Mouse (Mus musculus): ENCODE measurements around the gene Purb. TPM values are rescaled to one million over a fixed set of nuclear protein-coding genes. Genes with fewer than 3 reads are reported as not detected.

The Purb gene
- polyA plus RNA-seq, 1 experiment from 2014 or later, result 32.1 TPM

DNA sequence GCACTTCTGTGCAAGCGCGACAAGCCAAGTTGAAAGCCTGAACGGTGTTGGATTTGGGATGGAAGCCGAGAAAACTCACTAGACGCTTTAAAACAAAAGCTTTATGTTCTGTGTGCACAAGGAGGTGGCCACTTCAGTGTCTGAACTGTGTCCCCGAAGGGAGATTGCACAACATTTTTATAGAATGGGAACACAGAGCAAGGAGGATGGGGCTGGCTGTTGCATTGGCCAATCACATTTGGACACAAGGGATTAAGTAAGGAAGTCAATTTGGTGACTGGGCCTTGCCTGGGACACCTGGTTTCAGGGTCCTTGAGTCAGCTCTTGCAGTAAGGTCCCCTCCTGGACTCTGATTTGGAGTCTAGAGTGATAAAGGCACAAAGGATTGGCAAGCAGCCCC is 29.0 kb upstream of the Purb start:
- Histone ChIP-seq H3K27ac (no peak overlapping the region), H3K4me2 (replicated peaks) (no peak overlapping the region), H3K27me3 (no peaks in the 10 kb centered on the region), H3K4me1 (no peaks in the 10 kb centered on the region), H3K9ac (no peak overlapping the region), H3K9me3 (no peaks in the 10 kb centered on the region), H3K36me3 (no peaks in the 10 kb centered on the region), H3K4me3 (no peak overlapping the region)
- no peak for ATAC-seq (ENCODE audit: low FRiP score, low read depth)
- WGBS, result 85% methylated on average over 6 of the region's 6 CpGs

DNA sequence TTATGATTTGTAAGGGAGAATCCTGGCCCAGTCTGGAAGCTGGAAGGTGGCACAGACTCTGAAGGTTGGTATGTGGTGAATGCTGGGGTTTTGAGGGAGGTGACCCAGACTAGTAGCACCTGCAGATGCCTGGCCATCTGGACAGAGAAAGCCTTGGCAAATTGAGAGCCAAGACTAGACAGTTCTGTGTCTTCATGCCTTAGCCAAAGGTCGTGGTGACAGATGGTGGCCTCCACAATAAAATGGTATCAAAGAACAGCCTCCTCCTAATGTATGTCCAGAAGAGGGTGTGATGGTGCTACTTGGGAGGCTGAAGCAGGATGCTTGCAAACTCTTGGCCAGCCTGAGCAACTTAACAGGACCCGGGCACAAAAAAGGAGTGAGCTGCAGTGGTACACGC is 28.5 kb upstream of the Purb start:
- Histone ChIP-seq H3K4me3 (no peak overlapping the region), H3K27me3 (no peaks in the 10 kb centered on the region), H3K9me3 (no peaks in the 10 kb centered on the region), H3K36me3 (no peaks in the 10 kb centered on the region), H3K27ac (no peak overlapping the region), H3K9ac (no peak overlapping the region), H3K4me2 (replicated peaks) (no peak overlapping the region), H3K4me1 (no peaks in the 10 kb centered on the region)
- 76% methylated on average over 3 of the region's 3 CpGs for WGBS
- no peak for ATAC-seq (ENCODE audit: low FRiP score, low read depth)

DNA sequence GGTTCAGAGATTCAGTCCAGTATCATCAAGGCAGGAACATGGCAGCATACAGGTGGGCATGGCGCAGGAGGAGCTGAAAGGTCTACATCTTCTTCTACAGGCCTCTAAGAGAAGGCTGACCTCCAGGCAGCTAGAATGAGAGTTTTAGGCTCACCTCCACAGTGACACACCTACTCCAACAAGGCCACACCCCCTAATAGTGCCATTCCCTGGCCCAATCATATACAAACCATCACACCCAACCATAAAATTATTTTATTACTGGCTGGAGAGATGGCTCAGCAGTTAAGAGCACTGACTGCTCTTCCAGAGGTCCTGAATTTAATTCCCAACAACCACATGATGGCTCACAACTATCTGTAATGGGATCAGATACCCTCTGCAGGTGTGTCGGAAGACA is 26.8 kb upstream of the Purb start:
- no peak overlapping the region for H3K4me2 ChIP-seq (replicated peaks)
- 94% methylated on average over 2 of the region's 2 CpGs for WGBS
- no peak for ATAC-seq (ENCODE audit: low FRiP score, low read depth)

DNA sequence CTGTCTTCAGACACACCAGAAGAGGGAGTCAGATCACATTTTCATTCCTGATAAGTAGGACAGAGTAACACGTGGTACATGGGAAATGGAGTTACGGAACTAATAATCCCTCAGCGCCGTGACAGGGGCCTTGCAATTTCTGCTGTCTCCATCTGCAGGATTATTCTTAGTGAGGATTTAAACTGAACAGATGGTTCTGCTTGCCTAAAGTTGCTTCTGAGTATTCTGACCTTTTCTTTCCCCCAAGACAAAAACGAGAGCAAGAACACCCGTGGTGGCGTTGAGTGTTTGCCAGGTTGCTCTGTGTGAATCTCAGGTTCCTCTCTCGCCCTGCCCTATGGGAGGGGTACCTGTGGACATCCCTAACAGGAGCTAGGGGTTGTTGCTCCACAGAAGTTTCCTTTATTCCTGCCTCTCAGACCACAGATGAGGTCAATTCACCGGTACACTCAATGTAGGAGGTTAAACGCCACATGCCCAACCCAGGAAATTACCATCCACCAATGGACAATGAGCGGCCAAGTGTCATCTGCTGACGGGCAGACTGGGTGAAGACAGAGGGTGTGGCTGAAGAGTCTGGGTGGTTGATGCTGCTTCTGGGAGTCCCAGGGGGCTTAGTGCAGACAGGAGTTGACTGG is 21.7 kb upstream of the Purb start:
- 79% methylated on average over 12 of the region's 12 CpGs for WGBS
- Histone ChIP-seq H3K9me3 (no peaks in the 10 kb centered on the region), H3K27ac (no peak overlapping the region), H3K27me3 (no peaks in the 10 kb centered on the region), H3K9ac (no peak overlapping the region), H3K4me3 (no peak overlapping the region), H3K4me2 (replicated peaks) (no peak overlapping the region), H3K4me1 (no peaks in the 10 kb centered on the region), H3K36me3 (no peaks in the 10 kb centered on the region)
- ATAC-seq (ENCODE audit: low FRiP score, low read depth), result no peak

More for the DNA sequence above, 26.8 kb upstream of the Purb start:
- Histone ChIP-seq H3K4me1 (no peaks in the 10 kb centered on the region), H3K27ac (no peak overlapping the region), H3K36me3 (no peaks in the 10 kb centered on the region), H3K9ac (no peak overlapping the region), H3K4me3 (no peak overlapping the region), H3K9me3 (no peaks in the 10 kb centered on the region), H3K27me3 (no peaks in the 10 kb centered on the region)

DNA sequence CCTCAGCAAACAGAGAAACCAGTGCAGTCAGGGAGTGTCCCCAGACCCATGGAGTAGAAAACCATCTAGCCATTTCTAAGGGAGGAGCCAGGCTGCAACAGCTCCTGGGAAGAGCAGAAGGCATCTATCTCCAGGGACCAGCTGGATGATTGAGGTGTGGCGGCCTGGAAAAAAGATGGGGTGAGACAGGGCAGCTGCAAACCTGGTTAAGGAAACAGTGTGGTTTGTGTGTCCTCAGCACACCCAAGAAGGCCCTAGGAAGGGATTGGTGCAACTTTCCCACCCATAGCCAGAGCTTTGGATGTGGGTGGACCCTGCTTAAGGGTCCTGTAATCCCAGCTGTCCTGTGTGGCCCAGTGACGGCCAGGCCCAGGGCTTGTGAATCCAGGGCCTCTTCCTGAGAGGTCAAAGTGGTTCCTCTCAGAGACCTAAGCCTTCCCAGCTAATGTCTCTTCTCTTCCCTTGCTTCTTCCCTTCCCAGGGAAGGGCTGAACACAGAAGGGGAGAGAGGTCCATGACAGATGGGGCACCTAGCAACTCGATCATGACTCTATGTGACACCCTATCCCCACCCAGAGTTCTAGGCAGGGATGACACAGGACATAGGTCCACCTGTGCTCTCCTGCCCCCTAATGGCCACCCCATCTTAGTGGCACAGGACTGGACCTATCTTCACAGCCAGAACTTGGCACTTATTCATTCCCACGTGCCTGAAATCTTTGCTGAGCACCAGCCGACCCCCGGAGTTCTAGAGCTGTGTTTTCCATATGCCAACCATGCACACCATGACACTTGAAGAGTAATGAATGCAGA is 14.2 kb upstream of the Purb start:
- Histone ChIP-seq H3K27me3 (no peaks in the 10 kb centered on the region), H3K4me1 (no peaks in the 10 kb centered on the region), H3K4me3 (no peak overlapping the region), H3K4me2 (replicated peaks) (no peak overlapping the region), H3K9me3 (no peaks in the 10 kb centered on the region), H3K27ac (no peak overlapping the region), H3K36me3 (no peaks in the 10 kb centered on the region), H3K9ac (no peak overlapping the region)
- WGBS, result 55% methylated on average over 6 of the region's 6 CpGs
- no peak for ATAC-seq (ENCODE audit: low FRiP score, low read depth)

- Histone ChIP-seq H3K4me2 (replicated peaks) (no peak overlapping the region), H3K9ac (no peak overlapping the region), H3K4me3 (no peak overlapping the region), H3K27ac (no peak overlapping the region), H3K4me1 (no peaks in the 10 kb centered on the region), H3K36me3 (no peaks in the 10 kb centered on the region), H3K9me3 (no peaks in the 10 kb centered on the region), H3K27me3 (no peaks in the 10 kb centered on the region)
- WGBS, result 89% methylated on average over 7 of the region's 7 CpGs
- no peak for ATAC-seq (ENCODE audit: low FRiP score, low read depth)
Measured at GRCm38 (mm10) chr11:6489257-6489656, 13.5 kb upstream of the Purb start.

DNA sequence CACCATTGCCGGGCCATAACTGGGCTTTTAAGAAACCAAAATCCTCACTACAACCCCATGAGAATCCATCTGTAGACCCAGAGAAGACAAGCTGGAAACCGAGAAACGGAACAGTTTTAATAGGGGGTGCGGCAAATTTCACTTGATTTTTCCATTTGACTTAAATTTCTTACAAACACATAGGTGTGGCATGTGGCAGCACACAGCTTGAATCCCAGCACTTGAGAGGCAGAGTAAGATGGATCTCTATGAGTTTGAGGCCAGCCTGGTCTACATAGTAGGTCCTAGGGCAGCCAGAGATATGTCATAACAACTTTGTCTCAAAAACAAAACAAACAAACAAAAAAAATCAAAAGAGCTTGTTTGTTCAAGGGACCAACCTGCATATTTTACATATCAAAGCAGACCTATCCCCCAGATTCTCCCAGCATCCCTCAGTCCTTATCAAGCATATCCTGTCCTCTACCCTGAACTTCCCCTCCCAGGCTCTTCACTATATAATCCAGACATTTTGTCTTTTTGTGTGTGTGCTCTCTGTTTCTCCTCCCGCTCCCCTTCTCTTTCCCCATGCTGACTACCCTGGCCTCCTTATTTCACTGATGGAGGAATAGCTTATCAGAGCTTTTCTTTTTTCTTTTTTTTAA is 12.4 kb upstream of the Purb start:
- 93% methylated on average over 5 of the region's 5 CpGs for WGBS
- Histone ChIP-seq H3K4me2 (replicated peaks) (no peak overlapping the region), H3K27ac (no peak overlapping the region), H3K4me3 (no peak overlapping the region), H3K4me1 (no peaks in the 10 kb centered on the region), H3K36me3 (no peaks in the 10 kb centered on the region), H3K27me3 (no peaks in the 10 kb centered on the region), H3K9ac (no peak overlapping the region), H3K9me3 (no peaks in the 10 kb centered on the region)
- ATAC-seq (ENCODE audit: low FRiP score, low read depth), result no peak

GRCm38 (mm10) chr11:6487496-6487895 is 11.8 kb upstream of the Purb start:
- H3K4me1 ChIP-seq, result no peaks in the 10 kb centered on the region
- no peak overlapping the region for H3K4me2 ChIP-seq (replicated peaks)
- no peak overlapping the region for H3K9ac ChIP-seq
- H3K27me3 ChIP-seq, result no peaks in the 10 kb centered on the region
- H3K36me3 ChIP-seq, result no peaks in the 10 kb centered on the region
- H3K4me3 ChIP-seq, result no peak overlapping the region
- no peak for ATAC-seq (ENCODE audit: low FRiP score, low read depth)
- no peaks in the 10 kb centered on the region for H3K9me3 ChIP-seq
- 60% methylated on average over 7 of the region's 7 CpGs for WGBS
- H3K27ac ChIP-seq, result no peak overlapping the region

- Histone ChIP-seq H3K27ac (no peak overlapping the region), H3K4me2 (replicated peaks) (no peak overlapping the region), H3K9me3 (no peaks in the 10 kb centered on the region), H3K36me3 (no peaks in the 10 kb centered on the region), H3K9ac (no peak overlapping the region), H3K4me3 (no peak overlapping the region), H3K4me1 (no peaks in the 10 kb centered on the region), H3K27me3 (no peaks in the 10 kb centered on the region)
- 60% methylated on average over 6 of the region's 6 CpGs for WGBS
- no peak for ATAC-seq (ENCODE audit: low FRiP score, low read depth)
Measured at GRCm38 (mm10) chr11:6486916-6487315, 11.2 kb upstream of the Purb start.

- 64% methylated on average over 3 of the region's 3 CpGs for WGBS
- no peak overlapping the region for H3K9ac ChIP-seq
- no peaks in the 10 kb centered on the region for H3K4me1 ChIP-seq
- no peak overlapping the region for H3K4me3 ChIP-seq
- H3K36me3 ChIP-seq, result no peaks in the 10 kb centered on the region
- no peak overlapping the region for H3K27ac ChIP-seq
- no peak overlapping the region for H3K4me2 ChIP-seq (replicated peaks)
- H3K9me3 ChIP-seq, result no peaks in the 10 kb centered on the region
- no peak for ATAC-seq (ENCODE audit: low FRiP score, low read depth)
- no peaks in the 10 kb centered on the region for H3K27me3 ChIP-seq
Measured at GRCm38 (mm10) chr11:6484244-6484959, 8.7 kb upstream of the Purb start.

DNA sequence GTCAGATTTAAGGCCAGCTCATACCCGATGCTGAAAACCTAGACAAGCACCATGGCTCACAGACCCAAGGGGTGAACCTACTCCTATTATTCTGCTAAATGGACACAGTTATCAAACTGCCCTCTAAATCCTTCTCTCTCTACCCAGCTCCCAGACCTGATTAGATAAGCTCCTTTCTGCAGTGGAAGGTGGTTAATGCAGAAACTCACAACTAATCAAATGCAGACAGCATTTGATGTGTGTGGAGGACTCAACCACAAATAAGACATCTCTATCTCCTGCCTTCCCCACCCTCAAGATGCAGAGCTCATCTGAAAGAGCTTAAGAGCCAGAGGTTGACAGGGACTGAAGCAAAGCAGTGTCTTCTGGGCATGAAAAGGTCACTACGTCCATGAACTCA is 7.4 kb upstream of the Purb start:
- Histone ChIP-seq H3K9ac (no peak overlapping the region), H3K4me3 (no peak overlapping the region), H3K4me2 (replicated peaks) (no peak overlapping the region), H3K27ac (no peak overlapping the region), H3K4me1 (no peaks in the 10 kb centered on the region), H3K9me3 (no peaks in the 10 kb centered on the region), H3K36me3 (no peaks in the 10 kb centered on the region), H3K27me3 (no peaks in the 10 kb centered on the region)
- 83% methylated on average over 2 of the region's 2 CpGs for WGBS
- no peak for ATAC-seq (ENCODE audit: low FRiP score, low read depth)

- H3K4me3 ChIP-seq, result no peak overlapping the region
- no peak overlapping the region for H3K4me2 ChIP-seq (replicated peaks)
- no peak overlapping the region for H3K9ac ChIP-seq
- no peaks in the 10 kb centered on the region for H3K27me3 ChIP-seq
- 63% methylated on average over 6 of the region's 6 CpGs for WGBS
- H3K27ac ChIP-seq, result no peak overlapping the region
- peak; percentile 76 for ATAC-seq (ENCODE audit: low FRiP score, low read depth)
- no peaks in the 10 kb centered on the region for H3K4me1 ChIP-seq
- no peaks in the 10 kb centered on the region for H3K9me3 ChIP-seq
- no peaks in the 10 kb centered on the region for H3K36me3 ChIP-seq
Measured at GRCm38 (mm10) chr11:6481669-6482185, 6.0 kb upstream of the Purb start.

Data from limb, embryonic 13.5 days (tissue).